Mouse (Mus musculus) R1 (cell line): ENCODE measurements around the gene Ces1h.
"Not testable (repeated sequence)": the region's sequence is repeated elsewhere in the genome, so short reads cannot be mapped to it uniquely, and the experiment has no call there.

Experiments used
- DNase-seq: peaks from one replicate; pipeline ENCODE4 v3.0.0-alpha.2; 2018; ENCODE audit warnings: low read depth, low spot score

Gene Ces1h

DNA sequence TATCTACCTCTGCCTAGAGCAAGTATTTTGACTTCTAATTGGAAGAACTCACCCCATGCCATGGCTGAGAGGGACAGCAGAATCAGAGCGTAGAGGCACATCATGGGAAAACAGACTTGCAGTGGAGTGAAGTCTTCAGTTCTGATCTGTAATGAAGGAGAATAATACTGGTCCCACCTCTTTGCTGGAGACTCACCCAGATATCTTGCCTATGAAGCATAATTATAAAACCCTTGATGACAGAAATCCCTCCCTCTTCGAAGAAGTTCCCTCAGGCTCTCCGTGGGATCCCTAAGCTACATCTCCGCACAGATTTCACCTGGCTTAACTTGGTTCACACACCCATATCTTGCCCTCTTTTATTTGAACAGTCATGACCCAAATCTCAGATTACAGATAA, at the start of gene Ces1h:
Gene Ces1h, minus strand, starts transcription at position 101 of the 400 bp plus-strand sequence.
- DNase-seq, result no peak

DNA sequence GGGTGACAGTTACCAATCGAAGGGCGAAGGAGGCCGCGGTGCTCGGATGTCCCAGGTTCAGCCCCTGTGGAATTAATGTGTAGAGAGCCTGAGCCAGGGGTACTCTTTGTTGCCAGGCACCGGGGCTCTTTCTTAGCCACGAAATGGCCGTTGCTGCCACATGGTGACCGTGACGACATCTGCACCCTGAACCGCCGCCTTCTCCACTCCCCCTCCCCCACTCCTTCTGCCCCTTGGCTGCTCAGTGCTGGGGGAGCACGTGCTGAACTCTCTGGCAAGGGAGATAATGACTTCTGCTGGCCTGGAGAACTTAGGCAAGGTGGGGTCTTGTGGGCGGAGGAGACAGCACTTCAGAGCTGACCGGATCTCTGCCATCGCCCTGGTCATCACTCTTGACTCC, 47.7 kb upstream of the Ces1h start:
- DNase-seq, result no peak

GRCm38 (mm10) chr8:93415387-93415786, 35.9 kb upstream of the Ces1h start:
- DNase-seq, result peak; percentile 45

- no peak for DNase-seq
Measured at GRCm38 (mm10) chr8:93408830-93409229, 29.3 kb upstream of the Ces1h start.

DNA sequence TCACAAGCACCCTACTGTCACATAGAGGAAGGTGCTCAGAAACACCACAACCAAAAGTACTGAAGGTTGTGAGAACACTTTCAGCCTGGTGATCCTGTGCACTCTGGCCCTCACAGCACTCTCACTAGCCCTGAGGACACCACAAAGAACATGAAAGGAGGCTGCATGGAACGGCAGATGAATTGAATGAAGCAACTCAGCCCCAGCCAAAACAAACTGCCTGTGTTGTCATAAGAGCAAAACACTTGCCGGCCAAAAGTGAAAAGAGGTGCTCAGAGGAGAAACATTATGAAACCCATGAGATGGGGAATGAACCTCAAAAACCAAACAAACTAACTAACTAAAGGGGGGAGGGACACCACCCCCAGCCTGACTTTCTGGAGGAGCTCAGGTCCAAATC, 20.2 kb upstream of the Ces1h start:
- no peak for DNase-seq

- DNase-seq, result no peak
Measured at GRCm38 (mm10) chr8:93398044-93398443, 18.5 kb upstream of the Ces1h start.

GRCm38 (mm10) chr8:93394079-93394619, 14.6 kb upstream of the Ces1h start:
- DNase-seq, result not testable (repeated sequence)

GRCm38 (mm10) chr8:93369481-93369880, 10.0 kb downstream of the Ces1h start:
- DNase-seq, result peak; percentile 4

GRCm38 (mm10) chr8:93360113-93360512, 19.4 kb downstream of the Ces1h start:
- peak; percentile 15 for DNase-seq

- no peak for DNase-seq
Measured at GRCm38 (mm10) chr8:93339531-93339930, 40.0 kb downstream of the Ces1h start.

DNA sequence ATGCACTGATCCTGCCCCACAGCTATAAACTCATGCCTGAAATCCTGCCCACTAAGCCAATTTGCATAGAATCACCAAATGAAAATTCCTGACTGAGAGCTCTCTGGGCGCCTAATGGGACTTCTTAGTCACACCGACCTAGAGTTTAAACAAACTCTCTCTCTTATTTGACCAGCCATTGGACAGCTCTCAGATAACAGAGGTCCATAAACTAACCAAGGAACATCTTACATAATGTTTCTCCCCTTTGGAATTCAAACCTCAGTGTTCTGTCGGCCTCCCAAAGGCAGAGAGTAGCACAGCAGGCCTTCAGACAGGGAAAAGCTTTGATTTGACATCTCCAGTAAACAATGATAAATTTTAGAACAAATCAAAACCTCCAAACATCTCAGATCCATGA, 42.3 kb downstream of the Ces1h start, which contains the start of gene Ces1g:
Gene Ces1g, minus strand, starts transcription at position 102 of the 400 bp plus-strand sequence.
- DNase-seq, result no peak

- no peak for DNase-seq
Measured at GRCm38 (mm10) chr8:93332703-93333102, 46.8 kb downstream of the Ces1h start.

DNA sequence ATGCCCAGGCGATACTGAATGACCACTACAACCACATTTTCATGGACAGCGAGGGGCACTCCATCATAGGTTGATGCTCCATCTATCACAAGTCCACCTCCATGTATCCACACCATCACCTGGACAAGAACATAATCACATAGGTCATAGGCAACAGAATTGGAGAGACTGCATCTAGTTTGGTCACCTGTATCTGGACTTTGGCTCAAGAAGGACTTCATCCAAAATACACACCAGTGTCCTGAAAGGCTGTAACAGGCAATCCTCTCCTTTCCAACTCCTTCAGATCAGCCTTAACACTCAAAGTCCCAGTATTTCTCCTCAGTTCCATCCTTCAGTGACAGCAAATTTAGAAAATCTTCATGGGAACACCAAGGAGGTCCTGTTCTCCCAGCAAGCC, 48.4 kb downstream of the Ces1h start:
- no peak for DNase-seq

DNA sequence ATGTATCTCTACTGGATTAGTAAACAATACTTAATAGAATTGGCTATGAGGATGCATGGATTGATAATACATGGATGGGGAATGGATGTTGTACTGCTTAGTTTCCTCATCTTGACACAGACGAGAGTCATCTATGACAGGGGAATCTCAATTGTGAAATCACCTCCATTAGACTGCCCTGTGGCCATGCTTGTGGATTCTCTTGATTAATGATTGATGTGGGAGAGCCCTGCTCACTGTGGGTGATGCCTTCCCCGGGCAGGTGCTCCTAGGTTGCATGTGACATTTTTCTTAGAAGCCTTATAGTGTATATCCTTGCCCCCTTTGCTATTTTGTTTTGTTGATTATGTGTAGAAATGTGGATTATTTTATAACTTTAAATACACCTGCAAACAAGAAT, 54.4 kb downstream of the Ces1h start:
- DNase-seq, result no peak

DNA sequence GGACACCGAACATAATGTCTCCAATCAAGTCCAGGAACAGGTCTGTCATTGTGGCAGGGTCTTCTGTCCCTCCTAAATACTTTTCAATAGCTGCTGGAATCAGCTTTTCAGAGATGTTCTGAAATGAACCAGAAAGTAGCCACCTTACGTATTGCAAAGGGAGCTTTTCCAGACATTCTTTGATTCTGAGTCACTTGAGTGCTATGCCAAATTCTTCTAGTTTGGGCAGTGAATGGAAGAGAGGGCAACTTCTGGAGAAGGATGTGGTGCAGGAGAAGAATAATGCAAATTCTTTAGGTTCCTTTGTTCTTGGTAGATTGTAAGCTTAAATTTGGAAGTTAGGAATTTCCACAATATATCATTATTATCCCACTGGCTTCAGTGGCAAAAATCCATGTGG, 62.5 kb downstream of the Ces1h start:
- DNase-seq, result no peak

GRCm38 (mm10) chr8:93315557-93315956, 64.0 kb downstream of the Ces1h start:
- no peak for DNase-seq
